Mouse (Mus musculus) hindbrain, postnatal 0 days (tissue): ENCODE measurements at regions not wholly inside any gene's neighbourhood (a gene's known extent, or its start where the extent isn't known, plus 50 kb on each side); places are given as distances from the start of the nearest gene placed in this dataset.

Experiments used
- ATAC-seq: fragments of 200-750 bp; cut with Nextera tagmentation; 2 replicates; pipeline ENCODE4 v1.8.0; 2017; ENCODE audit warnings: mild to moderate bottlenecking, moderate TSS enrichment, moderate library complexity
- DNase-seq: peaks from one replicate; pipeline ENCODE4 v3.0.0-alpha.2; 2015; ENCODE audit warnings: low spot score
- H3K27ac ChIP-seq: fragments of 300-500 bp; sonication (generic); 2 replicates; pipeline ENCODE4 v1.5.1; 2014; ENCODE audit warnings: mild to moderate bottlenecking
- H3K27me3 ChIP-seq: fragments of 300-500 bp; sonication (generic); 2 replicates; pipeline ENCODE4 v1.6.1; 2014; ENCODE audit warnings: low read length, mixed read lengths; ENCODE audit not compliant: insufficient read depth
- H3K36me3 ChIP-seq: fragments of 300-500 bp; sonication (generic); 2 replicates; pipeline ENCODE4 v1.6.1; 2014; ENCODE audit warnings: low read length, mixed read lengths; ENCODE audit not compliant: insufficient read depth
- H3K4me1 ChIP-seq: fragments of 300-500 bp; sonication (generic); 2 replicates; pipeline ENCODE4 v1.6.1; 2014; ENCODE audit warnings: antibody characterized with exemption, low read length, mixed read lengths; ENCODE audit not compliant: insufficient read depth
- H3K4me2 ChIP-seq: fragments of 300-500 bp; sonication (generic); 2 replicates; pipeline ENCODE4 v1.6.1; 2014; ENCODE audit warnings: low read depth, mild to moderate bottlenecking, low read length, moderate library complexity, mixed read lengths
- H3K4me3 ChIP-seq: fragments of 300-500 bp; sonication (generic); 2 replicates; pipeline ENCODE4 v1.5.1; 2014; ENCODE audit warnings: low read length
- H3K9ac ChIP-seq: fragments of 300-500 bp; sonication (generic); replicated peaks from 2 replicates; pipeline ENCODE4 v1.6.1; 2014; ENCODE audit warnings: mild to moderate bottlenecking, low read length, moderate library complexity, mixed read lengths
- H3K9me3 ChIP-seq: fragments of 300-500 bp; sonication (generic); 2 replicates; pipeline ENCODE4 v1.6.1; 2016; ENCODE audit warnings: low read length, mixed read lengths
- CTCF ChIP-seq: IDR thresholded peaks from 2 replicates; pipeline ENCODE4 v1.5.1; 2016; ENCODE audit warnings: antibody characterized with exemption, control low read depth, low read depth
- WGBS: fragments of 180-500 bp; shearing (Covaris S2); extraction: QIAGEN DNeasy Blood & Tissue Kit; methylation state at CpG from one replicate; pipeline ENCODE4 v1.1.7; 2014; 5-methylcytosine and 5-hydroxymethylcytosine counted together

DNA sequence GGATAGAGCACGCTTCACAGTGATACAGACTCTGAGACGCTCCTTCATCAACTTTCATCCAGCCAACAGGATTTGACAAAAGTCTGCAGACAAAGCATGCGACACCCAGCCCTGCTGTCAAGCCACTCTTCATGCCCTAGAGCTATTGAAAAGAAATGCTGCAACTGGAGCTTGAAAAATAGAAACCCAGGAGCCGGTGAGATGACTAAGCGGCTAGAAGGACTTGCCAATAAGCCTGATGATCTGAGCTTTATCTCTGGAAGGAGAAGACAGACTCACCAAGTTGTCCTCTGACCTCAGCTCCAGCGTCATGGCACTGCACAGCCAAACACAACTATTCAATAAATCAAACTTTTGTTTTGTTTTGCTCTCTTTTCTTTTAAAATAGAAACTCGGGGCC, 54.0 kb upstream of the Spred2 start:
- 70% methylated on average over 7 of the region's 7 CpGs for WGBS
- no peak overlapping the region for H3K27ac ChIP-seq
- TF ChIP-seq CTCF, result no peak
- H3K4me2 ChIP-seq, result no peak overlapping the region
- ATAC-seq, result no peak
- H3K4me3 ChIP-seq, result no peak overlapping the region
- no peaks in the 10 kb centered on the region for H3K27me3 ChIP-seq
- no peaks in the 10 kb centered on the region for H3K36me3 ChIP-seq
- no peak for DNase-seq
- no peaks in the 10 kb centered on the region for H3K4me1 ChIP-seq
- no peak overlapping the region for H3K9ac ChIP-seq
- H3K9me3 ChIP-seq, result no peaks in the 10 kb centered on the region

DNA sequence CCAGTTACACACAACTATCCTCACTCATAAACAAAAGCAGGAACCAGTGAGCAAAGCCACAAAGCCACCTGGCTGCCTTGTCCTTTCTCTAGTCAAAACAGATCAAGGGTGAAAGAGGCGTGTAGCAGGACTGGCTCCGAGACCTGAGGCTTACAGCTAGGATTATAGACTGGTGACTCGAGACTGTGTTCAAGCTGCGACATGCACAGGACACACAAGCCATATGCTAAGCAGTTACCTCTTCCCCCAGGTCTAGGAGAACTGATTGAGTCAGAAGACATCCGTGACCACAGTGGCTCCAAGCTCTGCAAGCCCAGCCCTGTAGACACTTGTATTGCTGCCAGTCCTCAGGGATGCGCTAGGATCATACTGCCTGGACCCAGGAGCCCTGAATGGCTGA, 50.4 kb upstream of the Spred2 start:
- DNase-seq (no peak), ATAC-seq (no peak)
- no peak overlapping the region for H3K4me3 ChIP-seq
- H3K27me3 ChIP-seq, result no peaks in the 10 kb centered on the region
- no peaks in the 10 kb centered on the region for H3K36me3 ChIP-seq
- WGBS, result 95% methylated on average over 6 of the region's 6 CpGs
- no peaks in the 10 kb centered on the region for H3K9me3 ChIP-seq
- no peak for TF ChIP-seq CTCF
- H3K9ac ChIP-seq, result no peak overlapping the region
- H3K27ac ChIP-seq, result no peak overlapping the region
- H3K4me2 ChIP-seq, result no peak overlapping the region
- no peaks in the 10 kb centered on the region for H3K4me1 ChIP-seq
